Mouse (Mus musculus) 416B (cell line): Measurements from ENCODE around the gene Gm9508.
"Not testable (repeated sequence)": the region's sequence is repeated elsewhere in the genome, so short reads cannot be mapped to it uniquely, and the experiment has no call there.

Experiments used
- DNase-seq: peaks from one replicate; pipeline ENCODE4 v3.0.0; 2011; ENCODE audit warnings: low read depth

The Gm9508 gene

GRCm38 (mm10) chr10:77697133-77697532 lies at the start of gene Gm9508:
TSS of gene Gm9508 (minus strand) at chr10:77697233.
- no peak for DNase-seq

DNA sequence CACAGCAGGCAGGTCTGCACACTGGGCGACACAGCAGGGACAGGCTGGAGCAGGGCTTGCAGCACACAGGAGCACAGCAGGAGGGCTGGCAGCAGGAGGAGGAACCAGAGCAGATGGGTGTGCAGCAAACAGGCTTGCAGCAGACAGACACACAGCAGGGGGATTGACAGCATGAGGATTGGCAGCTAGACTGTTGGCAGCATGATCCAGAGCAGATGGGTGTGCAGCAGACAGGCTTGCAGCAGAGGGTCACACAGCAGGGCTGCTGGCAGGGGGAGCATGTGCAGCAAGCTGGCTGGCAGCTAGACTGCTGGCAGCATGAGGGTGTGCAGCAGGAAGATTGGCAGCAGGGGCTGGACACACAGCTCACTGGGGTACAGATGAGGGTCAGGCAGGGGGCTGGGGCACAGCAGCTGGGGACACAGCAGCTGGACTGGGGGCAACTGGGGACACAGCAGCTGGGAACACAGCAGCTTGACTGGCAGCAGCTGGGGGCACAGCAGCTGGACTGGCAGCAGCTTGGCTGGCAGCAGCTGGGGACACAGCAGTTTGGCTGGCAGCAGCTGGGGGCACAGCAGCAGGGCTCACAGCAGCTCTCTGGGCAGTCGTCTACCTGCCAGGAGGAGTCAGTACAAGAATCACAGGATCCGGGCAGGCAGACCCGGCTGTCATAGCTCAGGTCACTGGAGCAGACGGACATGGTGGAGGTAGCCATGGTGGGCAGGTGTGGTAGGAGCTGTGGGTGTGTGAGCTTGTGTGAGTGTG lies 45.1 kb upstream of the Gm9508 start, which contains the start of gene Gm18596:
TSS of gene Gm18596 (minus strand) at position 715 of the 765 bp plus-strand sequence.
- DNase-seq = not testable (repeated sequence)

DNA sequence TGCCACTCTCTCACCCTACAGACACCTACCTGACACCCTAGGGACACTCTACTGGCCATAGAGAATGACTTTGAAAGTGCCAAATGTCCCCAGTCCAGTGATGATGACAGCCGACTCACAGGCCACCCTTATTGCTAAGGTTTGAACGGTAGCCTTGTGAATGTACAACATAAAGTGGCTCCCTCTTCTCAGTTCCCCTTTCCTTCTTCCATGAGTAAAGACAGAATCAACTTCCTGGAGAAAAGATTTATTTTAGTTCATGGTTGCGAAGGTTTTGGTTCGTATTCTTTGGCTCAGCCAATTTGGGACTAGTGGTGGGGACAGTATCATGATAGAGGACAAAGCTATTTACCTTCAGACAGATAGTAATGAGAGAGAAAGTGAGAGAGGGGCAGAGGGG lies 41.9 kb upstream of the Gm9508 start:
- DNase-seq = no peak

GRCm38 (mm10) chr10:77735928-77736327 lies 38.9 kb upstream of the Gm9508 start:
- no peak for DNase-seq

GRCm38 (mm10) chr10:77729241-77729640 lies 32.2 kb upstream of the Gm9508 start:
- peak; percentile 35 for DNase-seq

- peak; percentile 27 for DNase-seq
These were observed 31.2 kb upstream of the Gm9508 start for GRCm38 (mm10) chr10:77728280-77728679.

GRCm38 (mm10) chr10:77726186-77726585 lies 29.2 kb upstream of the Gm9508 start, which contains the start of gene Gm10100:
TSS of gene Gm10100 (plus strand) at chr10:77726486.
- DNase-seq = no peak

- no peak for DNase-seq
These were observed 27.8 kb upstream of the Gm9508 start for GRCm38 (mm10) chr10:77724855-77725254.

GRCm38 (mm10) chr10:77720299-77720698 lies 23.3 kb upstream of the Gm9508 start, which contains the start of gene Krtap12-1:
TSS of gene Krtap12-1 (plus strand) at chr10:77720599.
- not testable (repeated sequence) for DNase-seq

GRCm38 (mm10) chr10:77715507-77715906 lies 18.5 kb upstream of the Gm9508 start, which contains the start of gene Gm10142:
TSS of gene Gm10142 (plus strand) at chr10:77715807.
- DNase-seq = no peak

GRCm38 (mm10) chr10:77713734-77714133 lies 16.7 kb upstream of the Gm9508 start:
- DNase-seq = no peak

DNA sequence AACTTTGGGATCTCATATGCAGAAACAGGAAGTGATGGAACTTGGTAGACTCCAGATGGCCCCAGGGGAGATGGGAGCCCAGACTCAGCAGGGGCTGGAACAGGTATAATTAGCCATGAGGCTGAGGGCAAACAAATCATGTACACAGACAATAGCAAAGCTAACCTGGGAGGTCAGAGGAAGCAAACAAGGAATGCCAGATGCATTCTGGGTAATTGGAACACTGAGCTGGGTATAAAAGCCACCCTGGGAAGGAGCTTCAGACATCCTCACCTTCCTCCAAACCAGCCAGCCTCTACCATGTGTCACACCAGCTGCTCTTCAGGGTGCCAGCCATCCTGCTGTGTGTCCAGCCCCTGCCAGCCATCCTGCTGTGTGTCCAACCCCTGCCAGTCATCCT lies 14.1 kb upstream of the Gm9508 start, which contains the start of gene Gm10024:
TSS of gene Gm10024 (plus strand) at position 301 of the 400 bp plus-strand sequence.
- DNase-seq = not testable (repeated sequence)

DNA sequence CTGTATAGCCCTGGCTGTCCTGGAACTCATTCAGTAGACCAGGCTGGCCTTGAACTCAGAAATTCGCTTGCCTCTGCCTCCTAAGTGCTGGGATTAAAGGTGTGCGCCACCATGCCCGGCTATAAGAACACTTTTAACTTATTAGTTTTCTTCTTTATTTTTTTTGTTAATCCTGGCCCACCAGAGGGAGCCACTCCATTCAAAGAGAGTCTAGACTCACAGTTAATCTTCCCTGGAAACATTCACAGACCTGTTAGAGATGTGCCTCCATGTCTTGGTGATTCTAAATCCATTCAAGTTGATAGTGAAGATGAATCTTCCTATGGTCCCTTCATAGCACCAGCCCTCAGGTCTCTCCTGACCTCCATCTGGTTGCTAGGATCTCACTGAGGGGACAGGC lies 12.8 kb upstream of the Gm9508 start:
- DNase-seq = peak; percentile 7

DNA sequence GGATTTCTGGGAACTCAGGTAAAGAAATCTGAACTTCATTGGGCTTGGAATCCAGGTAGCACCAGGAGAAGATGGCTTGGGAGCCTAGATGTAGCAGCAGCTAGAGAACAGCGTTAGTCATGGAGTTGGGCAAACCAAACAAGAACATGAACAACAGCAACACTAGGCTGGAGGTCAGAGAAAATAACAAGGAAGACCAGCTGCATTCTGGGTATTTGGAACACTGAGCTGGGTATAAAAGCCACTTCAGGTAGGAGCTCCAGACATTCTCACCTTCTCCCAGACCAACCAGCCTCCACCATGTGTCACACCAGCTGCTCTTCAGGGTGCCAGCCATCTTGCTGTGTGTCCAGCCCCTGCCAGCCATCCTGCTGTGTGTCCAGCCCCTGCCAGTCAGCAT lies 9.3 kb upstream of the Gm9508 start, which contains the start of gene Gm10272:
TSS of gene Gm10272 (plus strand) at position 301 of the 400 bp plus-strand sequence.
- DNase-seq = no peak

- not testable (repeated sequence) for DNase-seq
These were observed 6.7 kb downstream of the Gm9508 start, which contains the start of gene Gm19402 for GRCm38 (mm10) chr10:77690356-77690807. TSS of gene Gm19402 (minus strand) at chr10:77690757.

DNA sequence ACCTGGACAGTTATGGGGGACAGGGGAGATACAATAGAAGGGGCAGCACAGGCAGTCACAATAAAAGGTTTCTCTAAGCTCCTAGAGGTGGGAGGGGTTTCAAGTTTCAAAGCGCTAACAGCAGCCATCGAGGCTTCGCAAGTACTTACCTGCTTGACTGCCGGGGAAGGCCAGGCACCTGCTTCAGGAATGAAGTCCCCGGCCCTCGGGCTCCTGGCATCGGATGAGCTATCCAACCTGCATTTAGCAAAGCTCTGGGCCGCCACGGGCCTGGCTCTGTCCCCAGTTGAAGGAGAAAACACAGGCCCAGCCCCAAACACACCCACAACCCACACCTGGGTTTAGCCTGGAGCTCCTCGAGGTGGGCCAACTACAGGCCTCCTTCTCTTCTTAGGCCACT lies 10.0 kb downstream of the Gm9508 start:
- no peak for DNase-seq

GRCm38 (mm10) chr10:77685895-77686664 lies 11.0 kb downstream of the Gm9508 start, which contains the start of gene Tspear:
TSS of gene Tspear (plus strand) at chr10:77686569.
- DNase-seq = no peak

DNA sequence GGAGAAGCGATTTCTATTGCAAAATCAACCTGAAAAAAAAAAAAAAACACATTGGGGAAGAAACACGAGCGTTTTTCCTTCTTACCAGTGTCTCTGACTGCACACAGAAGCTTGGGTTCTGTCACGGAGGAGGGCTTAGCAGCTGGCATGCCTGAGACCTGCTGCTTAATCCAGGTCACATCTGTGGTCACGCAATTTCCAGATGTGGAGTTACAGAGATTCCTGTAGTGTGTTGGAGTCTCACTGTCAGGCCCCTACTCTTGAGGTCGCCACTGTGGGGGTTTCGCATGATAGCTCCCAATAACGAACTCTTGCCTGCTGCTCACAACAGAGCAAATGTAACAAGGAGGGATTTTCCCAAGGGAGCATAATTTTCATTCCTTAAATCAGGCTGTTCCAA lies 12.9 kb downstream of the Gm9508 start:
- DNase-seq = no peak

- DNase-seq = no peak
These were observed 14.0 kb downstream of the Gm9508 start for GRCm38 (mm10) chr10:77682994-77683393.

DNA sequence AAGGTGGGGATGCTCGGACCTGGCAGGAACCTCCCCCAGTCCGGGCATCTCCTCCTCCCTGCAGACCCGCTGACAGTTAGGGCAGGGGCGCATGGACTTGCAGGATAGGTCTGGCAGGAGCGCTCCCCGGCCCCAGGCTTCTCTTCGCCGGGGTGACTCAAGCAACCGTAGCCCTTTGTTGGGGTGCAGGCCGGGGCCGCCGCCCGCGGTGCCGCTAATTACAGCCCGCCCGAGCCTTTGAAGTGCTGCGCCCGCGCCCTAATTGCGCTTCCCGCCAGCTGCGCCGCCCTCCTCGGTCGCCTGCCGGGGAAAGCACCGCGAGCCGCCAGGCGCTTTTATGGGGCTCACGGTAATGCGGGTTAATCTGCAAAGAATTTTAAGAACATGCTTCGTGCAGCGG lies 19.5 kb downstream of the Gm9508 start:
- no peak for DNase-seq

DNA sequence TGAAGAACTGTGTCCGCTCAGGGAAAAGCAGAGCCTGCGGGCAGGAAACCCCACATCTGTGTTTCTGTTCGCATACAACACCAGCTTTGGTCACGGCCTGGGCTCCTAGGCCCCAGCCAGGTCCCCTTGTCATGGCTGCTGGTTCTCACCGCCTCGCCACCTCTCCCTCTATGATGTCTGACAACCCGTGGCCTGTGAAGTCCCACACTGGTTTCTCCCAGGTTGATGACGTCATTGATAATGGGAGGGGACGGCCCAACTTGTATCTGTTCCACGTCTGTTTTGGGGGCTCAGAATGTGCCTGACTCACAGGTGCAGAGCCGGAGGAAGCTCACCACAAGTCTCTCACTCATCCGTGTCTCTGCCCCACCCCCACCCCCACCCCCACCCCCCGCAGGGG lies 23.3 kb downstream of the Gm9508 start:
- DNase-seq = no peak

- DNase-seq = no peak
These were observed 25.5 kb downstream of the Gm9508 start for GRCm38 (mm10) chr10:77671519-77671918.
